Mouse (Mus musculus): ENCODE measurements around the gene Ncl.

The Ncl gene

DNA sequence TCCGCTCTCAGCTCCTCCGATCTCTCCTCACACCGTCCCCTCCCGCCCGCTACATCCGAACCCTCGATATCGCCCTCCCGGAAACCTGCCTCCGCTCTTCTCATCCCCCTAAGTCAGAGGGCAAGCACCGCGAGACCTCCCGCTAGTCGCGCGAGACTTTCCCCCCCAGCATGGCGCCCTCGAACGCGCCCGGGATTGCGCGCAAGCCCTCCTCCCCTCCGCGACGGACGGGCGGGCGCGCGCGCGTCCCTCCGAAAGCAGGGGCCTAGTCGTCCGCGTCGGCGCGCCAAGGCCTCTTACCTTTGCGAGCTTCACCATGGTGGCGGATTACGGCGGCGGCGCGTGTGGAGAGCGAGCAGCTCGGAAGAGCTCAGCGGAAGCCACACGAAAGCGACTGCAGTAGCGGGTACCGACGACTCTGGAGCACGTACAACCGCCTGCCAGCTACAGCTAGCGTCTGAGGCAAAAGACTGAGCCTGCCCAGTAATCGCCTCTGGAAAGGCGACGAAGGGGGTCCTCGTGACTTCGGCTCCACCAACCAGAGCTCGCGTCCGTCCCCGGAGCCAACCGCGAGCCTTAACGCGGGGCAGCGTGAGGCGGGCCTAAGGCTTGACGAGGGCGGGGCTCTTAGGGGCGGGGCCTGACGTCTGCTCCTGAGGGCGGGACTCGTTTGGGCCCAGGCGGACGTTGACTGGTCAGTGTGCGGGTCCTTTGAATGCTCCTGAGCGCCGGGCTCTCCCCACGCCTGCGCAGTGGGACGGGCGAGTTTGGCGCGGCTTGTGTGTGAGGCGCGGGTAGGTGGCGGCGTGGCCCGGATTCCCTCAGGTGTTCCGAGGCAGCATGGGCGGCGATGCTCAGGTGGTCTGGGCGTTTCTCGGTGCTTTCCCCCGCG is at the start of gene Ncl:
TSS of gene Ncl (minus strand) at position 495 of the 892 bp plus-strand sequence.
- DNase-seq (ENCODE audit: low spot score) = peak; percentile 98

DNA sequence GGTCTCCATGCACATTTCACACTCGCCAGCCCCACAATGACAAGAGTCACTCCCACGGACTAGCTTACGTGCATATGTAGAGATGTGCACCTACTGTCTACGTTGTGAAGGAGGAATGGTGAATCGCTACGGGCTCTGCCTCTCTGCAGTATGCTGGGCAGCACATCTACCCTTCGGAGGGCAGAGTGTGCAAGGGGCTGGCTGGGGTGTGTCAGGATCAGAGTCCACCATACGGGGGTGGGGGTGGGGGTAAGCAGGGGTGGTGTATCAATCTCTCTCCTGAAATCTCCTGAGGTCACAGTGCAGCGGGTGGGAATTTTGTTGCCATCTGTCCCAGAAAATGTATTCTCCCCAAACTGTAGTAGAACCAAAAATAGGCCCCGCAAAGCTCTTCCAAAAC is 49.3 kb upstream of the Ncl start:
- DNase-seq (ENCODE audit: low spot score) = no peak

DNA sequence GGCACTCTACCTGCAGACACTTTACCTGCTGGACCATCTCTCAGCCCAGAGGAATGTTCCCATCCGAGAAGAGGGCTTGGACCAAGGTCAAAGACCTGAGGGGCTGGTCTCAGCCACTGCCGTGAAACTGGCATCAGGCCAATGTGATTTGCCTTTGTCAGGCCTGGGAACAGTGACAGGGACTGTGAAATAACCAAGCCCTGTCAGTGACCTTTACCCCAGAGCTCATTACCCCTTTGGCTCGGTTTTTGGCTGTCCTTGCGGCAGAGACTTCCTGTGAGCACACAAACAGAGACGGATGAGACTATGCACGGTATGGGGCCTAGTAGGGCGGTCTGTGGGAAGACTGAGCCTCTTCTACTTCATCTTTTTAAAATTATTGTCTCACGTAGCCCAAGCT is 47.7 kb upstream of the Ncl start:
- DNase-seq (ENCODE audit: low spot score) = peak; percentile 54

- DNase-seq (ENCODE audit: low spot score) = peak; percentile 23
These were observed 47.1 kb upstream of the Ncl start for GRCm38 (mm10) chr1:86406313-86406712.

DNA sequence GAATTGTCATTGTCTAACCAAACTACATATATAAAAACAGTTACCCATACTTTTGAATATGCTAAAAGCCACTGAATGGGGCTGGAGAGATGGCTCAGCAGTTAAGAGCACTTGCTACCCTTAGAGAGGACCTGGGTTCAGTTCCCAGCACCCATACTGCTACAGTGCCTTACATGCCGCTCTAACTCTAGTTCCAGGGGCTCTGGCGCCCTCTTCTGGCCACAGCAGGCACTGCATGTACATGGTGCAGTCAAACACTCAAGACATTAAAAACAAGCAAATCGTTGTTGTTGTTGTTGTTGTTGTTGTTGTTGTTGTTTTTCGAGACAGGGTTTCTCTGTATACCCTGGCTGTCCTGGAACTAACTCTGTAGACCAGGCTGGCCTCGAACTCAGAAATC is 45.6 kb upstream of the Ncl start:
- no peak for DNase-seq (ENCODE audit: low spot score)

DNA sequence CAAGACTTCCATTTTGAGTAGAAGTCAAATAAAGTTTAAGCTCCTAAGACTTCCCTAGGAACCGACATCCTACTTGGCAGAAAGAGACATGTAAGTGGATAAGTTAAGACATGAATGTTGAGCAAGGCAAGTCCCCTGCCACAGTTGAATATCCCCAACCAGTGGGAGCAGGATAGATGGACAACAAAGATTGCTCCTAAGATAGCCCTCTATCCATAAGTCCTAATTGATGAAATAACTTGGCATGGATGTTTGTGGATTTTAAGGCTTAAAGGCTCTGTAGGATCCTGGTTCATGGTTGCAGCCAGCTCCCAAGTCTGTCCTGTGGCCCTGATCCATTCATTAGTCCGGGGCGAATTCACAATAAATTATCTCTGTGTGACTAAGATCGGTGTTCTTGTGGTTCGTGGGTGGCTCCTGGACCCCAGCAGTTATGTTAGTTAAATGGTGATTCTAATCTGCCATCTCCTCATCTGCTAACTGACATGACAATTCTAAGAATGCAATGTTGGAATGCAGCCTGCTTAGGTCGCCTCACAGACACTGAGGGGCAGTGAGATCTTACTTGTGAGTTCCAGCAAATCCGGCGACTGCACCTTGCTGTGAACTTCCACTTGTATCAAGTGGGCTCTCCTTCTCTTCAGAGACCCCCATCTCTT is 41.0 kb upstream of the Ncl start:
- no peak for DNase-seq (ENCODE audit: low spot score)

DNA sequence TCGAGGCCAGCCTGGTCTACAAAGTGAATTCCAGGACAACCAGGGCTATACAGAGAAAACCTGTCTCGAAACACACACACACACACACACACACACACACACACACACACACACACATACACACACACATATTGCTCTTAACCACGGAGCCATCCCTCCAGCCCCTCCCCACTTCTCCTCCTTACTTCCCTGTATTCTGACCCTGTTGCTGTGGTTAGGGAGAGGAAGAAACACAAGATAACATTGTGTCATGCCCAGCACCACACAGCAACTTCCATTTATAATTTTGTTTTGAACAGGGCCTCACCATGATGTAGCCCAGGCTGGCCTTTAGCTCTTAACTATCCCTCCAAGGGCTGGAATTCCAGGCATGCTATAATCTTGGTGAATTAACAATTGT is 40.1 kb upstream of the Ncl start:
- DNase-seq (ENCODE audit: low spot score) = peak; percentile 24

GRCm38 (mm10) chr1:86398222-86398621 is 39.0 kb upstream of the Ncl start:
- peak; percentile 69 for DNase-seq (ENCODE audit: low spot score)

DNA sequence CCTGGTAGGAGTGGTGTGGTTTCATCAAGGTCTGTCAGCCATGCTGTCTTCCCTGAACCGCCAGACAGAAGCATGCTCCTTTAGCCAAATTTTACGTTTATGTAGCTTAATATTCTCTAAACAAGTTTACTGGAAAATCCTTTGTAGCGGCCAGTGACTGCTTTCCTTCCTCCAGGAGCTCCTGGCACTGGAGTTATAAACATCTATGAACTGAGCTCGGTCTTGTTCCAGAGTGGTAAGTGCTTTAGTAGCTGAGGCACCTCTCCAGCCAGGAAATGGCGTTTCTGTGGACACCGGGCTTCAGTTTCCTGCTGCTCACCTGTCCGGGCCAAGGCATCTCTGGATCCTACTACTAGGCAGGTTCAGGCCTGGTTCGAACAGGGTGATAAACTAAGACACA is 38.4 kb upstream of the Ncl start:
- DNase-seq (ENCODE audit: low spot score) = peak; percentile 53

DNA sequence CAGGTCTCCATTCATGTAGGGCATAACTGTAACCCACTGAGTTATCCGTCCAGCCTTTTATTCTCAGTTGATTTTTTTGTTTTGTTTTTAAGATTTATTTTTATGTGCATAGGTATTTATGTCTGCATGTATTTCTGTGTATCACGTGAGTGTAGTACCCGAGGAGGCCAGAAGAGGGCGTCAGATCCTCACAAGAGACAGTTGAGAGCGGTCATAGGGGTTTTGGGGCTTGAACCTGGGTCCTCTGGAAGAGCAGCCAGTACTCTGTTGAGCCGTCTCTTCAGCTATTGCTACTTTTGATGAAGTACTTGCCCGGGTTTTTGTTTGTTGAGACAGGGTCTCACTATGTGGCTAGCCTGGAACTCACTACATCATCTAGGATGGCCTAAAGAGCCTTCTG is 36.7 kb upstream of the Ncl start:
- no peak for DNase-seq (ENCODE audit: low spot score)

- no peak for DNase-seq (ENCODE audit: low spot score)
These were observed 35.0 kb upstream of the Ncl start for GRCm38 (mm10) chr1:86394246-86394645.

DNA sequence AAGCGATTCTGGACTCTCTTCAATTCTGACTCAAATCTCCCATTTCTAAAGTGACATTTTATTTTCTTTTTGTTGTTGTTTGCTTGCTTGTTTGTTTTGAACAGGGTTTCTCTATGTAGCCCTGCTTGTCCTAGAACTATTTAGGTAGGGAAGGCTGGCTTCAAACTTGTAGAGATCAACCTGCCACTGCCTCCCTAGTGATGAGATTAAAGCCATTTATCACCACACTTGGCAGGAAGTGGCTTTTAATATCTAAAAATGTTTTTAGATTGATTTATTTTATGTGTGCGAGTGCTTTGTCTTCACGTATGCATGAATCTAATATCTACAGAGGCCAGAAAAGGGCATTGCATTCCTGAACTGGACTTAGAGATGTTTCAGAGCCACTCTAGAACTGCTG is 34.0 kb upstream of the Ncl start:
- DNase-seq (ENCODE audit: low spot score) = no peak

DNA sequence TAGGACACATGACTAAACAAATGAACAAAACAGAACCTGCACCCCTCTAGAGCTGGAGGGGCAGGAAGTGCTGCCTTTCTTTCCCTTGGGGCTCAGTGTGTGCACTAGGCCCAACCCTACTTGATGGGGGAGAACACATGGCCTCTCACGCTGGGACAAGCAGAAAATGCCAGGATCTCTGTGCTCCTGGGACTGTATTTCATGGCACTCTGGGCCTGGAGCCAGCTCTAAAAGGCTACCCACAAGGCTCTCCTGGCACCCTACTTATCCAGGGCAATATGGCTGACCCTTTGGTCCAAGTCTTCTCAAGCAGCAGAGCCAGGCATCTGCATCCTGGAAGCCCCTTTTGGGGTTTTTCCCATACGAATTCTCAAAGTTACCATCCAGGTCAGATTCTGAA is 32.2 kb upstream of the Ncl start:
- no peak for DNase-seq (ENCODE audit: low spot score)

- peak; percentile 63 for DNase-seq (ENCODE audit: low spot score)
These were observed 30.0 kb upstream of the Ncl start for GRCm38 (mm10) chr1:86389230-86389629.

- peak; percentile 67 for DNase-seq (ENCODE audit: low spot score)
These were observed 21.8 kb upstream of the Ncl start for GRCm38 (mm10) chr1:86381027-86381426.

- DNase-seq (ENCODE audit: low spot score) = no peak
These were observed 20.0 kb upstream of the Ncl start for GRCm38 (mm10) chr1:86379161-86379569.

DNA sequence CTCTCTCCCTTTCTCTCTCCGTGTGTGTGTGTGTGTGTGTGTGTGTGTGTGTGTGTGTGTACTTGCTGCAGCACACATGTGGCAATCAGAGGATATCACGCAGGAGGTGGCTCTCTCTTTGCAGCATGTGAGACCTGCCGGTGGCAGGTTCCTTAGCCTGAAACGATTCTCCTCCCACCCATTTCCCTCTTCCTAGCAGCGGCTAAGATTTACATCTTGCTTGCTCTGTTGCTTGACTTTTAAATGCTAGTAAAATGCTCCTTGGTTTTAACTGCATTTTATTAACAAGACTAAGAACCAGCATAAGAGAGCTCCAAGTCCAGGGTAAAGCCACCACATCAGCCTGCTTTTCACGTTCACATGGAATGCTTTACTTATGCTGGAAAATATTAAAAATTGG is 19.5 kb upstream of the Ncl start:
- DNase-seq (ENCODE audit: low spot score) = no peak

- DNase-seq (ENCODE audit: low spot score) = no peak
These were observed 17.2 kb upstream of the Ncl start for GRCm38 (mm10) chr1:86376354-86376753.

DNA sequence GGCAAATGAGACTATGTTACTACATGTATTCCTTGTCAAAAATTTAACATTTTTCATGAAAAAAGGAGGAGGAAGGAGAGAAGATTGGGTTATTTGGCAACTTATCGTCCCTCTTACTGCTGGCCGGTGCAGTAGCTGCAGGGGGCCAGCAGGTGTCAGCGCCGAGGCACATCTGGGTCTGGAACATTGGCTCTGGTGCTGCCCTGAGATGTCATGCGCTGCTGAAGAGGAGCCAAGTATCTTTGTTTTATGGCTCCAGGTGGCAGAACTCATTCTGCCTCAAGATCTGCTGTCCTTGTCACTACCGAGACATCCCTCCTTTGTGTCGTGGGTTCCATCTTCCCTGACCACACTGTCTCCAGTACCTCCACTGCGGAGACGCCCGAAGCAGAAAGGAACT is 12.8 kb upstream of the Ncl start:
- DNase-seq (ENCODE audit: low spot score) = peak; percentile 32

DNA sequence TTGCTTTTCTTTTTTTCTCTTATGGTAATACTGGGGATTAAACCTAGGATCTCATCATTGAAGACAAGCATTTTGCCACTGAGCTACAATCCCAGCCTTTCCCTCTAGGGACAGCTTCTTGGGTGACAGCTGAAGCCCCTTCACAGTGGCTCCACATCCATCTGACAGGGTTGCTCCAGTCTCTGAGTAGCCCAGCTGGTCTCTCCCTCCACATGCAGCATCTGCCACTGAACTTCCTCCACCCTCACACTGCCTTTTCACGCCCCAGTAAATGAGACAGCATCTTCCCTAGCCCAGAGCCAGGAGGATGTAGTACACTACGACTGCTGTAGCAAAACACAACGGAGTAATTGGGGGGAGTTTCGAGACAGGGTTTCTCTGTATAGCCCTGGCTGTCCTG is 8.9 kb upstream of the Ncl start:
- DNase-seq (ENCODE audit: low spot score) = no peak

GRCm38 (mm10) chr1:86363671-86364070 is 4.5 kb upstream of the Ncl start:
- DNase-seq (ENCODE audit: low spot score) = peak; percentile 18

DNA sequence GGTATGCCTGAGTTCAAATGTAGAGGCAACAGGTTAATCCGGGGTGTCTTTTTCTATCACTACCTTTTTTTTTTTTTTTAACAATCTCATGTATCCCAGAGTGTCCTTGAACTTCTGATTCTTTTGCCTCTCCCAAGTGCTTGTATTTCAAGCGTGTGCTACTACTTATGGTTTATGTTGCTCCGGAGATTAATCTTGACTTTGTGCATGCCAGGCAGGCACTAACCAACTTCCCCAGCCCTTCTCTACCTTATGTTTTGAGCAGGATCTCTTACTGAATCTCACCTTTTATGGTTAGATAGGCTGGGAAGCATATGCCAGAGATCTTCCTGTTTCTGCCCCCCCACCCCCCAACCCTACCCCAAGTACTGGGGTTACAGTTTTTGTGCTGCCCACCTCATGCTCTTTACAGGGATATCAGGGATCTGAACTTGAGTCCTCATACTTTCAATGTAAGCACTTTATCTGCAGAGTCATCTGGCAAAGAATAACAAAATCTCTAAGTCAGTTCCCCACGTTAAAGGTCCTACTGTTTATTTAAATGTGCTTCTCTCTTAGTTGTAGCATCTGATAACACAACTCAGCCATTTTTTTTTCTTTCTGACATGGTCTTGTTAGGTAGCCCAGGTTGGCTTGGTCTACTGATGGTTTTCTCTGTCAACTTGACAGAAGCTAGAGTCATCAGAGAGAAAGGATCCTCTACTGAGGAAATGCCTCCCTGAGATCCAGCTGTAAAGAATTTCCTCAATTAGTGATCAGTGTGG is 2.8 kb upstream of the Ncl start:
- no peak for DNase-seq (ENCODE audit: low spot score)

GRCm38 (mm10) chr1:86360441-86360840 is 1.2 kb upstream of the Ncl start:
- DNase-seq (ENCODE audit: low spot score) = no peak
